Mouse (Mus musculus) c-Kit-negative CD71-positive TER-119-positive erythroid progenitor cells, embryonic 14.5 days (primary cell): ENCODE measurements around the gene Rars.
"Not testable (repeated sequence)": the region's sequence is repeated elsewhere in the genome, so short reads cannot be mapped to it uniquely, and the experiment has no call there.

Experiments used
- DNase-seq: peaks from one replicate; pipeline ENCODE4 v3.0.0-alpha.2; 2013; ENCODE audit warnings: low read depth, low spot score

Rars gene

DNA sequence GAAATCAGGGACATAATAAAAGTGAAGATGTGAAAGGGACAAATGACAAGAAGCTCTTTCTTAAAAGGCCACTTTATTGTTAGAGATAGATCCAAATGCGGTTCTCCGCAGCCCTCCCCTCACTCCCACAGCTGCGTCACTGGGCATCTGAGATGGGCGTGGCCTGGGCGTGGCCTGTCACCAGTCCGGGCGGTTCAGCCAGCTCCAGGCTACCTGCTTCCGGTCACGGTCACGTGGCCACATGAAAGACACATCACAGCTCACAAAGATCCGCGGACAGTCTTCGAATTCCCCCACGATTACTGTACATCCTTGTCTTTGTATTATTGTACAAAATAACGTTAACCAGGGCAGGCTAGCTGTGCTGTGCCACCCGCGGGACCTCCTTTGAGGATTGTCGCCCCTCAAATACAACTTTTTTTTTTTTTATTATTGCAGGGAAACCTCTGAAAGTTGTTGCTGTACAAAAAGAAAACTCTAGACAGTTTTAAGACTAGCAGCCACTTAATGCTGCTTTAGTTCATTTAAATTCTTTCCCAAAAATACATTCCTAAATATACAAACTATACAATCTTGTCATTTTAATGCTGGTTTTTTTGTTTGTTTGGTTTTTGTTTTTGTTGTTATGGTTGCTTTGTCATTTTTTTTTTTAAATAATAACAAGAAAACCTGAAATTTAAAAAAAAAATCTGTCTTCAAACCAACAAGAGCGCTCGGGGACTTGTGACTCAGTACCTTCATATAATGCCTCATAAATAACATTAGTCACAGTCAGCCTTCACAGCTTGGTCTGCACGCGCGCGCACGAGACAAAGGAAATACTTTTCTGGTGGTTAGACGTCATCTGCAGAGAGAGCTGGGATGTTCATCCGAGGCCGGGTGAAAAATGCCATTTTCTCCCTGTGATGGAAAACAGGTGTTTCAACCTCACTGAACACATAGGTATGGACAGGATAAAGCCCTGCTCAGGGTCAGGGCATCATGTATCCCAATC, 4.3 kb upstream of the Rars start:
- peak; percentile 68 for DNase-seq

GRCm38 (mm10) chr11:35837156-35838126, 3.1 kb upstream of the Rars start:
- DNase-seq: no peak

- DNase-seq: no peak
Observed at GRCm38 (mm10) chr11:35833270-35833669, 1.0 kb downstream of the Rars start.

GRCm38 (mm10) chr11:35832139-35832538, 2.2 kb downstream of the Rars start:
- DNase-seq: no peak

- DNase-seq: no peak
Observed at GRCm38 (mm10) chr11:35827714-35828113, 6.6 kb downstream of the Rars start.

DNA sequence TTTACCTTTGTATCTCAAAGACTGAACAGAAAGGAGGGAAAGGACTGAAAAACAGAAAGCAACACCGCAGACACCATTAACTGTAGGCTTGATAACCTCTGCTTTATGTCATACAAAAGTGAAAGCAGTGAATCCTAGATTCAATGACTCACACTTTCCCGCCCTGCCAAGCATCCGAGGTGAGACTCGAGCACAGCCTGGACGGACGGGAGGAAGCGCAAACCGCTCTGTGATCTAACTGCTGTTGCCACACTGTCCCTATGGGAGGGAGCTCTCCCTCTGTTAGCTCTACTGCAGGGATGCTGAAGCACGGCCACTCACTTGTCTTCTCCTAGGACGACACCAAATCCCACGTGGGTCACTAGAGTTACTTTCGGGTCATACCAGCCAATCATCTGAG, 18.0 kb downstream of the Rars start:
- no peak for DNase-seq

GRCm38 (mm10) chr11:35811458-35811857, 22.8 kb downstream of the Rars start:
- no peak for DNase-seq

DNA sequence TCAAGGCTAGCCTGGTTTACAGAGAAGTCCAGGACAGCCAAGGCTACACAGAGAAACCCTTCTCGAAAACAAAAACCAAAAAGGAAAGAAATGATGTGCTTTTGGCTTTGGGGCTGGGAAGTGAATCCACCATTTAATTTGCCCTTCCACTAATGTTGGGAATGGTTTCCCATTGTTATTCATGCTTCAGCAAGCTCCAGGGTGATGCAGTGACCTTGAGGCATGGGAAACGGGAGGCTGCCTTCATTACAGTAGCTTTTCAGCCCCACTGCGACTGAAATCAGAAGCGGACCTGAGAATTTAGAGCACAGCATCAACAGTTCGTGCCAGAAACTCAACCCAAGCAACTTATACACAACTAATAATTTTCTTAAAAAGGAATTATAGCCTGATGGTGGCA, 33.0 kb downstream of the Rars start:
- DNase-seq: no peak

DNA sequence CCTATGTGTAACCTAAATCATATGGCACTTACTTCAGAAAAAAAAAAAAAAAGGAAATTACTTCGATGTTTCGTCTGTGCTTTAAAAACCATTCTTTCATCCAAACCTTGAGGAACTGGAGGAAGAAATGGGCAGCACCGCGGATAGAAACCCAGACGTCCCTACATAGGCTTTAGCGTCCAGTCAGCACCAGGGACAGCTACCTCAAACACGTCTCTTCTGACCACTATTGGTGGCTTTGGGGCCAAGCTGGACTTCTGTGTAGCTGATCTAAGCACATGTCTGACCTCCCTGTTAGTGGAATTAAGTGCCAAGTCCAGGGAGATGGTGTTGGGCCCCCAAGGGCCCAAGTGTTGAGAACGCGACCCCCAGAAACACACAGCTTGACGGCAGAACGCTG, 35.4 kb downstream of the Rars start, which contains the start of gene Fbll1:
Gene Fbll1, minus strand, starts transcription at position 11 of the 400 bp plus-strand sequence.
- no peak for DNase-seq

- DNase-seq: no peak
Observed at GRCm38 (mm10) chr11:35798495-35798820, 35.8 kb downstream of the Rars start.

- no peak for DNase-seq
Observed at GRCm38 (mm10) chr11:35797751-35798494, 36.4 kb downstream of the Rars start.

DNA sequence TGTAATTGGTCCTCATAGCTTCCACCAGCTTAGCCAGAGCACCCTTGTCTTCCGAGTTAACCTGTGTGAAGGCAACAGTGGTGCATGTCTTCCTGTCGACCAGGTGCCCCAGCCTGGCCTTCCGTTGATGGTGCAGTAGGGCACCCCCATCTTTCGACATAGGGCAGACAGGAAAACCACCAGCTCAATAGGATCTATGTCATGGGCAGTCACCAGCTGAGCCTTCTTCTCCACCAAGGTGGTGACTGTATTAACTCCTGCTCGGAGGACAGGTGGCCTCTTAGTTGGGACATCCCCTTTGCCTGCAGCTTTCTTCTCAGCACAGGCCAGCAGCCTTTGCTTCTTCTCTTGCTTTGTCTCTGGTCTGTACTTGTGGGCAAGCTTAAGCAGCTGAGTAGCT, 41.5 kb downstream of the Rars start:
- DNase-seq: not testable (repeated sequence)

- no peak for DNase-seq
Observed at GRCm38 (mm10) chr11:35788443-35788842, 45.9 kb downstream of the Rars start.

DNA sequence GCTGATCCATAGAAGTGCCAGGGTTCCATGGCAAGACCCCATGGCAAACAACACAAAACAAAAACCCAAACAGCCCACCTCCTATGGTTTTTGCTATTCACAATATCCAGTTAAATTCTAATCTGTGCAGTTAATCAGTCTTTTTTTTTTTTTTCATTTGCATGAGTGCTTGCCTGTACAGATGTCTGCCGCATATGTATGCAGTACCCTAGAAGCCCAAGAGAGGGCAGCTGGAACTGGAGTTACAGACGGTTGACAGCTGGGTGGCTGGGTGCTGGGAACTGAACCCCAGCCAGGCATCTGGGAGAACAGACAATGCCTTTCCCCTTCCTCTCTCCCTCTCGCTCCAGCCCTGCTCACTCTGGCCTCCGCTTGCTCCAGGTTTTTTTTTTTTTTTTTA, 49.8 kb downstream of the Rars start:
- DNase-seq: no peak

DNA sequence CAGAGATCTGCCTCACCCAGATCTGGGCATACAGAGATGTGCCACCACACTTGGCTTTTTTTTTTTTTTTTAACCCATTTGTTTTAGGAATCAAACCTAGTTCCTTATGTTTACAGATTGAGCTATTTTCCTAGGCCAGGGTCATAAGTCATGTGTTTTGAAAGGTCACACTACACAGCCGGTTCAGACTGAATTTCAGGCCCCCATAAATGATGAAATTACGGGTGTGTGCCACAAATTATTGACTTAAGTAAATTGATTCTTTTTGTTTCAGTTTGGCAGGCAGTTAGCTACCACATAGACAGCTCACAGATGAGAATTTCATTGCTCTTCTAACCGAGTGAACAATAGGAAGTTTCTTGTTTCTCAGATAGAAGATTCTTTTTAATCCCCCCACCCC, 50.3 kb downstream of the Rars start:
- no peak for DNase-seq

GRCm38 (mm10) chr11:35783038-35783437, 51.3 kb downstream of the Rars start:
- no peak for DNase-seq

DNA sequence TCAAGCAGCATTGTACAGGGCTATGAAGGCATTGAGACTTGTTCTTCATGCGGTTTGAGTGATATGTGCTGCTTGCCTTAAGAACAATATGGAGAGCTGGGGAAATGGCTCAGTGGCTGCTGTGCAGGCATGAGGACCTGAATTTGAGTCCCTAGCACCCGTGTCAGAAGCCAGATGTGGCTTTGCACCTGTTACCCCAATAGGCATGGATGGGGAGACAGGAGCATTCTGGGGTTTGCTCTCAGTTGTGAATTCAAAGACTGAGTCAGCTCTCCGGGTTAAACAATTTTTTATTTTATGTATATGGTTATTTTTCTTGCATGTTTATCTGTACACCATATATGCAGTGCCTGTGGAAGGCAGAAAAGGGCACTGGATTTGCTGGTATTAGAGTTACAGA, 51.9 kb downstream of the Rars start:
- DNase-seq: no peak

- no peak for DNase-seq
Observed at GRCm38 (mm10) chr11:35780336-35780735, 54.0 kb downstream of the Rars start.

DNA sequence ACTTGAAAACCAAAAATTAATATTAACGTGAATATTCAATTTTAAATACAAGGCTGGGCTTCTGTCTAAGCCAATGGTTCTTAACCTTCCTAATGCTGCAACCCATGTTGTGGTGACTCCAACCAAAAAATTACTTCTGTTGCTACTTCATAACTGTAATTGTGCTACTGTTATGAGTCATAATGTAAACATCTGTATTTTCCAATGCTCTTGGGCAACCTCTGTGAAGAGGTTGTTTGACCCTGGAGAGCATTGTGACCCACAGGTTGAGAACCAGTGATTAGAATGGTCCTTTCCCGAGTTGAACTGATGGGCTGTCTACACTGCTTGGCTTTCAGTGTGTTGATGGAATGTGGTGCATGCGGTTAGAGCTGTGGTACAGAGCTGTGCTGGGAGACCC, 57.9 kb downstream of the Rars start:
- no peak for DNase-seq

DNA sequence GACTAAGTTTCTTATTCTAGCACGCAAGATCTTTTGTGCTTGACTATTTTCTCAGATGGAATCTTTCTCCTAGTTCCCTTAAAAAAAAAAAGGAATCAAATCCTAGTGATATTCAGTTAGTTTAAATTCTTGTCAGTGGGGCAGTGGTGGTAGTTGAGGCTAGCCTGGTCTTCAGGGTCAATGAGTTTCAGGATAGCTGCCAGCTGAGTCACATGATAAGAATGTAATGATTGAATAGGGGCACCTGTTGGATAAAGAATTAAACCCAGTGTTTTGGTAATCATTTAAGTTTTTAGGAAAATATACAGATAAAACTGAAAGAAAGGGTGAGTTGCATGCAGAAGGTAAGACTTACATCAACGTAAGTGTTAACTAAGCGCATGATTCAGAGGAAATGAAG, 58.7 kb downstream of the Rars start:
- DNase-seq: no peak

GRCm38 (mm10) chr11:35770741-35771504, 63.4 kb downstream of the Rars start:
- no peak for DNase-seq
